Mouse (Mus musculus) CH12.LX (cell line): ENCODE data around the gene Ei24. TPM values are rescaled to one million over a fixed set of nuclear protein-coding genes. Genes with fewer than 3 reads are reported as not detected.
A peak's percentile ranks its signal among the peaks of the same experiment; 100 is the strongest.

Experiments used
- DNase-seq: peaks from one replicate; pipeline ENCODE4 v3.0.0-alpha.2; 2013; ENCODE audit errors: extremely low read depth
- H3K27ac ChIP-seq: 2 replicates; pipeline ENCODE4 v1.5.1; 2012; ENCODE audit warnings: low read depth, mild to moderate bottlenecking, control low read depth, moderate library complexity; ENCODE audit not compliant: insufficient read depth
- H3K27me3 ChIP-seq: replicated peaks from 2 replicates; pipeline ENCODE3; 2012; ENCODE audit warnings: inconsistent platforms
- H3K36me3 ChIP-seq, 2 experiments: replicated peaks in 1 of 2; 2 replicates each; pipeline versions ENCODE3 to v1.6.1; 2012; ENCODE audit warnings: inconsistent platforms in 1 of 2, low read length in 1 of 2, mild to moderate bottlenecking in 1 of 2, mixed read lengths in 1 of 2, moderate library complexity in 1 of 2; ENCODE audit not compliant: control insufficient read depth in 1 of 2, insufficient read depth in 1 of 2
- H3K4me1 ChIP-seq, 2 experiments: 2 replicates each; pipeline ENCODE4 v1.6.1; 2012; ENCODE audit warnings: inconsistent platforms in 1 of 2, moderate library complexity in 1 of 2; ENCODE audit not compliant: insufficient read depth in 2 of 2, control insufficient read depth in 1 of 2
- H3K4me2 ChIP-seq: 2 replicates; pipeline ENCODE4 v1.6.1; 2012; ENCODE audit warnings: low read depth, mild to moderate bottlenecking, control low read depth; ENCODE audit not compliant: poor library complexity, insufficient read depth, severe bottlenecking
- H3K4me3 ChIP-seq, 3 experiments: fragments of 150-350 bp in 1 of 3; sonication (generic) in 1 of 3; replicated peaks in 1 of 3; 2 replicates each; pipeline versions ENCODE3 to v1.5.1; 2011 to 2012; ENCODE audit warnings: low read depth in 2 of 3, low read length in 2 of 3, mild to moderate bottlenecking in 2 of 3, moderate library complexity in 2 of 3, control low read depth in 1 of 3, improper control_type of control experiment in 1 of 3, inconsistent platforms in 1 of 3, mixed read lengths in 1 of 3; ENCODE audit not compliant: poor library complexity in 1 of 3
- H3K79me2 ChIP-seq: replicated peaks from 2 replicates; pipeline ENCODE4 v1.6.1; 2012; ENCODE audit warnings: mild to moderate bottlenecking, moderate library complexity; ENCODE audit not compliant: control insufficient read depth, poor library complexity, insufficient read depth, severe bottlenecking; ENCODE audit errors: extremely low read depth
- H3K9ac ChIP-seq: 2 replicates; pipeline ENCODE4 v1.6.1; 2012; ENCODE audit warnings: low read depth, mild to moderate bottlenecking, control low read depth, moderate library complexity; ENCODE audit not compliant: insufficient read depth
- H3K9me3 ChIP-seq: replicated peaks from 2 replicates; pipeline ENCODE3; 2012; ENCODE audit warnings: low read length, inconsistent platforms, mixed read lengths
- CHD1 ChIP-seq: IDR thresholded peaks from 2 replicates; pipeline ENCODE4 v1.6.1; 2012; ENCODE audit warnings: low read depth, low read length, improper control_type of control experiment, inconsistent platforms
- CHD2 ChIP-seq: IDR thresholded peaks from 2 replicates; pipeline ENCODE4 v1.6.1; 2011; ENCODE audit warnings: low read length, improper control_type of control experiment
- CTCF ChIP-seq, 2 experiments: IDR thresholded peaks in 1 of 2; conservative IDR thresholded peaks in 1 of 2; 2 replicates each; pipeline ENCODE4 v1.5.1; 2011 to 2012; ENCODE audit warnings: low read depth in 2 of 2, low read length in 2 of 2, improper control_type of control experiment in 1 of 2, inconsistent platforms in 1 of 2, mild to moderate bottlenecking in 1 of 2, moderate library complexity in 1 of 2
- E2F4 ChIP-seq: IDR thresholded peaks from 2 replicates; pipeline ENCODE4 v1.6.1; 2011; ENCODE audit warnings: low read depth, low read length, improper control_type of control experiment; ENCODE audit not compliant: insufficient replicate concordance
- ETS1 ChIP-seq: conservative IDR thresholded peaks from 2 replicates; pipeline ENCODE4 v1.6.1; 2012; ENCODE audit warnings: low read depth, mild to moderate bottlenecking, inconsistent platforms, low read length, improper control_type of control experiment, moderate library complexity
- HCFC1 ChIP-seq: IDR thresholded peaks from 2 replicates; pipeline ENCODE4 v1.6.1; 2012; ENCODE audit warnings: low read depth, mild to moderate bottlenecking, inconsistent platforms, low read length, improper control_type of control experiment
- IRF4 ChIP-seq: IDR thresholded peaks from 2 replicates; pipeline ENCODE4 v1.6.1; 2014; ENCODE audit warnings: low read depth, mild to moderate bottlenecking, inconsistent platforms, low read length, improper control_type of control experiment
- JUN ChIP-seq: IDR thresholded peaks from 2 replicates; pipeline ENCODE4 v1.6.1; 2011; ENCODE audit warnings: low read depth, mild to moderate bottlenecking, low read length, improper control_type of control experiment, moderate library complexity; ENCODE audit not compliant: insufficient read depth
- JUND ChIP-seq: conservative IDR thresholded peaks from 2 replicates; pipeline ENCODE4 v1.6.1; 2011; ENCODE audit warnings: low read depth, low read length, improper control_type of control experiment
- MAX ChIP-seq: IDR thresholded peaks from 2 replicates; pipeline ENCODE4 v1.6.1; 2011; ENCODE audit warnings: low read length, improper control_type of control experiment
- MAZ ChIP-seq: IDR thresholded peaks from 2 replicates; pipeline ENCODE4 v1.6.1; 2012; ENCODE audit warnings: low read depth, mild to moderate bottlenecking, inconsistent platforms, low read length, improper control_type of control experiment, moderate library complexity
- MEF2A ChIP-seq: IDR thresholded peaks from 2 replicates; pipeline ENCODE4 v1.6.1; 2014; ENCODE audit warnings: low read depth, mild to moderate bottlenecking, inconsistent platforms, low read length, improper control_type of control experiment, borderline replicate concordance
- NELFE ChIP-seq: IDR thresholded peaks from 2 replicates; pipeline ENCODE4 v1.6.1; 2011; ENCODE audit warnings: low read depth, low read length, improper control_type of control experiment
- NRF1 ChIP-seq: IDR thresholded peaks from 2 replicates; pipeline ENCODE4 v1.6.1; 2014; ENCODE audit warnings: low read depth, mild to moderate bottlenecking, inconsistent platforms, low read length, improper control_type of control experiment, moderate library complexity
- POLR2A ChIP-seq: IDR thresholded peaks from 2 replicates; pipeline ENCODE4 v1.6.1; 2011; ENCODE audit warnings: low read depth, mild to moderate bottlenecking, improper control_type of control experiment, low read length
- RAD21 ChIP-seq: IDR thresholded peaks from 2 replicates; pipeline ENCODE4 v1.6.1; 2011; ENCODE audit warnings: low read depth, mild to moderate bottlenecking, low read length, improper control_type of control experiment, moderate library complexity
- RCOR1 ChIP-seq: conservative IDR thresholded peaks from 2 replicates; pipeline ENCODE4 v1.6.1; 2012; ENCODE audit warnings: low read depth, mild to moderate bottlenecking, inconsistent platforms, low read length, improper control_type of control experiment
- SMC3 ChIP-seq: IDR thresholded peaks from 2 replicates; pipeline ENCODE4 v1.6.1; 2011; ENCODE audit warnings: low read depth, low read length, improper control_type of control experiment
- TBP ChIP-seq: conservative IDR thresholded peaks from 2 replicates; pipeline ENCODE4 v1.6.1; 2011; ENCODE audit warnings: low read depth, low read length, improper control_type of control experiment
- TCF12 ChIP-seq: IDR thresholded peaks from 2 replicates; pipeline ENCODE4 v1.6.1; 2014; ENCODE audit warnings: low read depth, mild to moderate bottlenecking, inconsistent platforms, low read length, improper control_type of control experiment
- UBTF ChIP-seq: IDR thresholded peaks from 2 replicates; pipeline ENCODE4 v1.6.1; 2012; ENCODE audit warnings: low read depth, mild to moderate bottlenecking, inconsistent platforms, low read length, improper control_type of control experiment, moderate library complexity
- USF1 ChIP-seq: IDR thresholded peaks from 2 replicates; pipeline ENCODE4 v1.6.1; 2014; ENCODE audit warnings: low read depth, mild to moderate bottlenecking, inconsistent platforms, low read length, improper control_type of control experiment
- USF2 ChIP-seq: conservative IDR thresholded peaks from 2 replicates; pipeline ENCODE4 v1.6.1; 2011; ENCODE audit warnings: low read depth, low read length, improper control_type of control experiment
- ZC3H11A ChIP-seq: IDR thresholded peaks from 2 replicates; pipeline ENCODE4 v1.6.1; 2012; ENCODE audit warnings: low read depth, mild to moderate bottlenecking, inconsistent platforms, low read length, improper control_type of control experiment
- ZKSCAN1 ChIP-seq: IDR thresholded peaks from 2 replicates; pipeline ENCODE4 v1.6.1; 2012; ENCODE audit warnings: low read depth, inconsistent platforms, low read length, improper control_type of control experiment, borderline replicate concordance
- ZMIZ1 ChIP-seq: IDR thresholded peaks from 2 replicates; pipeline ENCODE4 v1.6.1; 2012; ENCODE audit warnings: low read depth, mild to moderate bottlenecking, inconsistent platforms, low read length, improper control_type of control experiment
- ZNF384 ChIP-seq: IDR thresholded peaks from 2 replicates; pipeline ENCODE4 v1.6.1; 2012; ENCODE audit warnings: low read depth, low read length, improper control_type of control experiment, inconsistent platforms
- dilution Hi-C: fragments of 300-500 bp; cut with MboI; formaldehyde crosslinking; loops from 2 replicates; pipeline ENCODE4 v1.14.3; 2020; ENCODE audit warnings: low sequenced_read_pairs; ENCODE audit not compliant: extremely low pct_unique_long_range_greater_than_20kb, extremely low pct_ligation_motif_present
- in situ Hi-C: fragments of 300-500 bp; cut with MboI; formaldehyde crosslinking; loops from 3 replicates; pipeline ENCODE4 v1.14.3; 2019; ENCODE audit warnings: low sequenced_read_pairs, low pct_ligation_motif_present, low pct_unique_long_range_greater_than_20kb, mixed read lengths
- polyA plus RNA-seq: library from polyadenylated mRNA; unstranded; fragments of >175 nt; gene quantifications from 2 replicates; pipeline ENCODE4 v1.2.1, GENCODE M21; 2012; ENCODE audit warnings: low read depth; ENCODE audit not compliant: insufficient read length
- total RNA-seq, 2 experiments: library from RNA; depleted of rRNA; stranded (reverse); fragments of 300-350 nt in 1 of 2; fragments of >200 nt in 1 of 2; gene quantifications; 2 replicates each; pipeline ENCODE4 v1.2.3; 2012 to 2014

Ei24 gene
- 37.7 and 38.7 TPM in 2 replicates for total RNA-seq (2012; rRNA removed)
- total RNA-seq (2014; rRNA removed), result 48.5 and 57.6 TPM in 2 replicates
- polyA plus RNA-seq, result 64.3 and 64.6 TPM in 2 replicates

DNA sequence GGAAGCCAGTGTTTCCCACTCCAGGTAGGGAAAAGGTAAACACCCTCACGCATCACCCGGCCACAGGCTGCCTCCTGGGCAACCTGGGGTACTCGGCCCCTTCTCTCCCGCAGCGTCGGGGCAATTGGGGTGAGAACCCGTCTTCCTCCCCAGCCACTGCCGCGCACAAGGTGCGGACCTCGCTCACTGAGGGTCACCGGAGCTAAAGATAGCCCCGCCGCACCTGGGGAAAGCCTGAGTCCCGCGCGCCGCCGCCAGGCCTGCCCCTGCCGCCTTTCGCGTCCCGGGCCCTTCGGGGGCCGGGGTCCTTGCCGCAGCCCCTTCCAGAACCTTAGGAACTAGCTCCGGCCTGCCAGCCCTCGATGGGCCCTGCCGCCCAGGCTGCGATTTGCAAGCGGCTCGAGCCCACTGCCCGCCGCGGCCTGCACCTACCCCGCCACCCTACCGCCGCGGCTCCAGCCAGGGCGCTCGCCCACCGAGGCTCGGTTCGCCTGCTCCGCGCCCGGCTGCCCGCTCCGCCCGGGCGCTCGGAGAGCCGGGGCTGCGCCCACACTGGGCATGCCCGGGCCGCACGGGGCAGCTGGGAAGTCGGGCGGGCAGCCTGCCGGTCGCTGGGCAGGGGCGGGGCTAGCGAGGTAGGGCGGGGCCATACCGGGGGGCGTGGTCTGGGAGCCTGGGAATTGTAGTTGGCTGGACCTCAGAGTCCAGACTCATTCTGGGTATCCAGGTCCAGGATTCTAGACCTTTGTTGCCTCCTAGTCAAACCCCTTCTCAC, at the start of gene Ei24:
Gene Ei24 (minus strand): TSS at position 613 of the 775 bp plus-strand sequence.
- H3K27me3 ChIP-seq, result peaks cover 5% of the 10 kb centered on the region
- peak within 1 kb of the TSS; percentile 96 for H3K4me2 ChIP-seq
- no peak for TF ChIP-seq CTCF (conservative IDR thresholded peaks at IDR 0.05 in 1 of 2, IDR thresholded peaks at IDR 0.05 in 1 of 2; ENCODE audit: low read depth in 2 of 2, low read length in 2 of 2)
- TF ChIP-seq POLR2A, result peak; percentile 76; the same call in 1 of the 2 replicates
- no peak for TF ChIP-seq JUN
- no peak for TF ChIP-seq IRF4
- TF ChIP-seq USF2, result no peak
- TF ChIP-seq E2F4, result no peak
- TF ChIP-seq USF1, result no peak
- TF ChIP-seq NELFE, result peak; percentile 58
- TF ChIP-seq MAX, result no peak
- no peak for TF ChIP-seq MAZ
- no peak for TF ChIP-seq MEF2A
- peak; percentile 55 for TF ChIP-seq HCFC1
- no peak for TF ChIP-seq JUND
- no peak for TF ChIP-seq CHD1
- no peak for TF ChIP-seq ZC3H11A
- TF ChIP-seq ETS1, result no peak
- peak; percentile 60 for TF ChIP-seq ZMIZ1
- no peak for TF ChIP-seq RCOR1
- TF ChIP-seq NRF1, result peak; percentile 85
- TF ChIP-seq ZKSCAN1, result no peak
- TF ChIP-seq ZNF384, result no peak
- TF ChIP-seq TBP, result no peak
- TF ChIP-seq RAD21, result no peak
- TF ChIP-seq SMC3, result no peak
- TF ChIP-seq CHD2, result no peak
- peak; percentile 43; the same call in 1 of the 2 replicates for TF ChIP-seq TCF12
- peak; percentile 68; the same call in 1 of the 2 replicates for TF ChIP-seq UBTF
- H3K4me1 ChIP-seq, result peaks cover 3 to 21% of the 10 kb centered on the region in 2 experiments; a peak in 3 of 4 replicates
- H3K79me2 ChIP-seq, result peaks cover 22% of the 10 kb centered on the region
- dilution Hi-C loops, result no loop called here
- H3K36me3 ChIP-seq, result peaks cover 7 to 9% of the 10 kb centered on the region in 2 experiments
- no peak within 1 kb of the TSS for H3K27ac ChIP-seq
- H3K4me3 ChIP-seq, result peak within 1 kb of the TSS; percentile 61 to 94 (median 78)
- in situ Hi-C loops, result no loop called here
- H3K9me3 ChIP-seq, result no peaks in the 10 kb centered on the region
- peak within 1 kb of the TSS; percentile 74 for H3K9ac ChIP-seq
- DNase-seq, result peak; percentile 51
